Mouse (Mus musculus): ENCODE results near the gene Ep300.

The Ep300 gene

DNA sequence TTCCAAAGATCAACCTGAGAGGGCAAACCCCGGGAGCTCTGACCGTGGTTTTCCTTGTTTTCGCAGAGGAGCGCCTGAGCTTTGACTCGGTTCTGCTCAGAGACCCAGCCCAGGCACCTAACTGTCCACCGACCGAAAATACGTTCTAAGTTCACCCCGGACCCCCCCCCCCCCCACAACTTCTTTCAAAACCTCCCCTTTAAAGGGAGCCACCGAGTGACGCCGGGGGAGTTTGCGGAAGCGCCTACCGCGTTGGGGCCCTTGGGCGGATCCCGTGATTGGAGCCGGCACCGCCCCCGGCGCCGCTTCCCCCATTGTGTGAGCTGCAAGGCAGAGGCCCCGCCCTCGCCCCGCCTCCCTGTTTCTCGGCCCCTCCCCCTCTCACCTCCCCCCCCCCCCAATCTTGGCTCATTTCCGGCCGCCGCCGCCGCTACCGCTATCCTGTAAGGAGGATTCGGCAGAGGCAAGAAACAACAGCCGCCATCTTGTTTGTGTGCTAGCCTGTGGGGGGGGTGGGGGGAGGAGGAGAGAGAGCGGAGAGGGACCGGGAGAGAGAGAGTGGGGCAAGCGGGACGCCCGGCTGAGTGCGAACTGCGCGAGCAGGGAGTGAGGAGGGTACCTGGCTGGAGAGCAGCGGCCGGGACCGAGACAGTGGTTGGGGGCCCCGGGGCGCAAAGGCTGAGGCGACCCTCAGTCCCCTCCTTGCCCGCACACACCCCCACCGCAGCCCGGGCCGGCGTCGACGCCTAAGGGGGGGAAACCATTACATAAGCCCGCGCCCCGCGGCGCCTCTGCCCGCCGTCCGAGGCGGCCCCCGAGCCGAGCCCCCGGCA lies at the start of gene Ep300:
Ep300 (plus strand) TSS at position 439 of the 833 bp plus-strand sequence.
- peak; percentile 92 for DNase-seq (ENCODE audit: low read depth, low spot score)

DNA sequence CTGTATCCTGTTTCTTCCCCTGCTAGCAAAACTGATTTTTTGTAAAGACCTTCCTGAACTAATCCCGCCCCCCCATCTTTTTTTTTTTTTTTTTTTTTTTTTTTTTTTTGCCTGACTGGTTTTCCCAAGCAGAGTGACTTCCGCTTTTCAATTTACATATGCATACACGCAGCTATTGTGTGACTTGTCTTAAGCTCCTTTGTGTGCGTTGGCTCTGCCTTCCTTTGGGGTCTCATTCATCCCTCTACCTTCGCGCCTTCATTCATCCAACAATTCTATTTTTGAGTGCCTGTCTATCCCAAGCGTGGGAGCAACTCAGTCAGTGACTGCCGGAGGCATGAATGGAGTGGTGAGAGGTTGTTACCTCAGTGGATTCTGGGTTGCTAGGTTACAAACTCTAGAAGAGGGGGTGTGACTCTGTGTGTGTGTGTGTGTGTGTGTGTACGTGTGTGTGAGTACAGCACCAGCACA lies 49.2 kb upstream of the Ep300 start:
- DNase-seq (ENCODE audit: low read depth, low spot score): no peak

- no peak for DNase-seq (ENCODE audit: low read depth, low spot score)
These were observed 47.0 kb upstream of the Ep300 start for GRCm38 (mm10) chr15:81538149-81538548.

DNA sequence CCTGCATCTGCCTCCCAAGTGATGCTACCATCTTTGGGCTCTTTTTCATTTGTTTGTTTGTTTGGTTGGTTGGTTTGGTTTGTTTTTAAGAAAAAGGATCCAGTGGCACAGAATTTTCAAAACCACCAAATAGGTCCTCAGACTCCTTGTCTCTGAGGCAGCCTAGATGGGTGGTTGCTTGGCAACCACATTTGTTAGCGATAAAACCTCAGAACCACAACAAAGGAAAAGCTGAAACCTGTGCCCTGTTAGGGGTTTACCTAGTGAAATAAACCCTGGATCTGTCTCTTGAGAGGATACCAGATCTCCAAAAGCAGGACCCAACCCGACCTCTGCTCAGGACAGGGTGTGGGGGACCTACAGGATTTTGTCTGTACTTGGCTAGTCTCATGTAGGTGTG lies 45.6 kb upstream of the Ep300 start:
- no peak for DNase-seq (ENCODE audit: low read depth, low spot score)

- DNase-seq (ENCODE audit: low read depth, low spot score): no peak
These were observed 40.2 kb upstream of the Ep300 start for GRCm38 (mm10) chr15:81544916-81545315.

DNA sequence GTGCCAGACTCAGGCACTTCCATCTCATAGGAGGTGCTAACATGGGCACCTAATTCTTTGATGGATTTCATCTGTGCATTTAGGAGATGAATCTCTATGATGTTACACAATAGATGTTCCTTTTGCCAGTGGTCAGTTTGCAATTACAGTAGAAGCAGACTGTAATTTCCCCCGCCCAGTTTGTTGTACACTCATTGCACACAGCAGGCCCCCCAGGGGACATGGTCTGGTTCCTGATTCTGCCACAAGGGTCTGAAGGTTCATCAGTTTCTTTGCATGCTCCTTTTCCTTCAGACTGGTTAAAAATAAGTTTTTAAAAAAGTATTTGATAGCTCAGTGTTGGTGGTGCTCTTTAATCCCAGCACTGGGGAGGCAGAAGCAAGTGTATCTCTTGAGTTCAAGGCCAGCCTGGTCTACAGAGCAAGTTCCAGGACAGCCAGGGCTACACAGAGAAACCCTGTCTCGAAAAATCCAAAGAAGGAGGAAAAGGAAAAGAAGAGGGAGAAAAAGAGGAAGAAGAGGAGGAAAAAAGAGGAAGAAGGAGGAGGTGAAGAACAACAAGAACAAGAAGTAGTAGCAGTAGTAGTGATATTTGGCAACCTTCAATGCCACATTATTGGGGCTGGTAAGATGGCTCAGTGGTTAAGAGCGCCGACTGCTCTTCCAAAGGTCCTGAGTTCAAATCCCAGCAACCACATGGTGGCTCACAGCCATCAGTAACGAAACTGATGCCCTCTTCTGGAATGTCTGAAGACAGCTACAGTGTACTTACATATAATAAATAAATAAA lies 39.6 kb upstream of the Ep300 start:
- no peak for DNase-seq (ENCODE audit: low read depth, low spot score)

DNA sequence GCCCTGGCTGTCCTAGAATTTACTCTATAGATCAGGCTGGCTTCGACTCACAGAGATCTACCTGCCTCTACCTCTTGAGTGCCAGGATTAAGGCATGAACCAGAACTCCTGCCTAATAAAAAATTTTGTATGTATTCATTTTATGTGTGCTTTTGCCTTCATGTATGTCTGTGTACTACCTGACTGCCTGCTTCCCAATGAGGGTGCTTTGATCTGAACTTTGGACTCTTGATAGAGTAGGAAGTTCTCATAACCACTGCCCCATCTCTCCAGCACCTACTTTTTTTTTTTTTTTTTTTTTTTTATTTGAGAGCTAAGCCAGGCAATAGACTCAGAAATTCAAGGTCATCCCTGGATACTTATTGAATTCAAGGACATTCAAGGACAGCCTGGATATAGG lies 31.7 kb upstream of the Ep300 start:
- no peak for DNase-seq (ENCODE audit: low read depth, low spot score)

- DNase-seq (ENCODE audit: low read depth, low spot score): peak; percentile 34
These were observed 30.4 kb upstream of the Ep300 start for GRCm38 (mm10) chr15:81554558-81555297.

DNA sequence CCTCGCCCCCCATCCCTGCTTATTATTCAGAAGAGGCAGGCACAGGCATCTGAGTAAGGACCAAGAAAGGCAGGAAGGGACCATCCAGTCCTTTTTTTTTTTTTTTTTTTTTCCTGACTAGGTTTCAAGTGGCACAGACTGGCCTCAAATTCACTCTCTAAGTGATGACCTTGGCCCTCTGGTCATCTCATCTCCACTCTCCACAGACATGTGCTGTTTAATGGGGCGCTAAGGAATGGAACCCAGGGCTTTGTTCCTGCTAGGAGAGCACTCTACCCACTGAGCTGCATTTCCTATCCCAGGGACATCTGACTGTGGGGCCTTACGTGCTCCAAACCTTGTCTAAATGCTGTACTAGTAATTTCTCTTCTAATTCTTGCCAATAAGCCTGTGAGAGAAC lies 29.2 kb upstream of the Ep300 start:
- no peak for DNase-seq (ENCODE audit: low read depth, low spot score)

GRCm38 (mm10) chr15:81561501-81561900 lies 23.6 kb upstream of the Ep300 start:
- no peak for DNase-seq (ENCODE audit: low read depth, low spot score)

DNA sequence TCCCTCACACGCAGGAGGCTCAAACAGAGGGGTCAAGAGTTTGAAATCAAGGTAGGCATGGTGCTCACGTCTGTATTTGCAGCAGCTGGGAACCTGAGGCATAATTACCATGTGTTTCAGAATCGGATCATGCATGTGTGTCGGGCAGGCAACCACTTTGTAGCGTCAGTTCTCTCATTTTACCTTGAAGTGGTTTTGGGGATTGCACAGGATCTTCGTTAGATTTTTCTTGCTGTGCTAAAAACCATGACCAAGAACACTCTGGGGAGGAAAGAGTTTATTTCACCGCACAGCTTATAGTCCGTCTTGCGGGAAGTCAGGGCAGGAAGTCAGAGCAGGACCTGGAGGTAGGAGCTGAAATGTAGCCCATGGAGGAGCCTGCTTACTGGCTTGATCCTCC lies 23.2 kb upstream of the Ep300 start:
- DNase-seq (ENCODE audit: low read depth, low spot score): no peak

- no peak for DNase-seq (ENCODE audit: low read depth, low spot score)
These were observed 22.4 kb upstream of the Ep300 start for GRCm38 (mm10) chr15:81562491-81563488.

GRCm38 (mm10) chr15:81568093-81568492 lies 17.1 kb upstream of the Ep300 start:
- no peak for DNase-seq (ENCODE audit: low read depth, low spot score)

GRCm38 (mm10) chr15:81568592-81568991 lies 16.6 kb upstream of the Ep300 start:
- DNase-seq (ENCODE audit: low read depth, low spot score): no peak

DNA sequence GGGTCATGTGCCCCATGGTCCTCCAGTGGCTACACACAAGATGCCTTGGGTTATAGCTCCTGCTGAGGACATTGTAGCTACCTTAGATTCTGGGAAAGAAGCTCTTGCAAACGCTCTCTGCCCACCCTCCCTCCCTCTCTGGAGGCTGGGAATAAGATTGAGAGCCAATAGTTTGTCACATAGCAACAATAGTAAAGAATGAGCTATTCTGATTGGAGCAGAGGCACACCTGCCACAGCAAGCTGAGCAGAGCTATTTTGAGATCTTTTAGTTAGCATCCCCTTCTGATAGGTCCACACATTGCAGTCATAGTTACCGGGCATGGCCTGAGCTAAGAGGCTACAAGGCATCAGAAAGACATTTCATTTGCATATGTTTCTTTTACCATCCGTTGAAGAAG lies 8.2 kb upstream of the Ep300 start:
- no peak for DNase-seq (ENCODE audit: low read depth, low spot score)

GRCm38 (mm10) chr15:81577743-81578165 lies 7.4 kb upstream of the Ep300 start:
- no peak for DNase-seq (ENCODE audit: low read depth, low spot score)

DNA sequence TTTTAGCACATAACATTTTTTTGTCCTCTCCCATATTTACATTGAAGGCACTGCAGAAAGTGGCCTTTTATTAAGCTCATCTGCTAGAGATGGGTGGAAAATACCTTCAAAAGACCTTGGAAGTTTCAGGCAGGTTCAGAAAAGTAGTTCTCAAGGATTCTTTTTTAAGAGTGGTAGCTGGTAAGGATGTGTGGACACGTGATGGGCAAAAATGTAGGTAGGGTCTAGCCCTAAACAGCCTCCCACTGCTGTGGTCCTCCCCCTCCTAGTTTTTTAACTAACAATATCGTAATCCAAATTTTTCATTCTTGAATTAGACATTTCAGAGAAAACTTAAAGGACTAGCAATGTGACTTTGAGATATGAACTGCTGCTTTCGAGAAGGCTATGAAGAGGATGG lies 685 bp upstream of the Ep300 start:
- no peak for DNase-seq (ENCODE audit: low read depth, low spot score)

GRCm38 (mm10) chr15:81585746-81586461 lies 753 bp downstream of the Ep300 start:
- DNase-seq (ENCODE audit: low read depth, low spot score): peak; percentile 71

DNA sequence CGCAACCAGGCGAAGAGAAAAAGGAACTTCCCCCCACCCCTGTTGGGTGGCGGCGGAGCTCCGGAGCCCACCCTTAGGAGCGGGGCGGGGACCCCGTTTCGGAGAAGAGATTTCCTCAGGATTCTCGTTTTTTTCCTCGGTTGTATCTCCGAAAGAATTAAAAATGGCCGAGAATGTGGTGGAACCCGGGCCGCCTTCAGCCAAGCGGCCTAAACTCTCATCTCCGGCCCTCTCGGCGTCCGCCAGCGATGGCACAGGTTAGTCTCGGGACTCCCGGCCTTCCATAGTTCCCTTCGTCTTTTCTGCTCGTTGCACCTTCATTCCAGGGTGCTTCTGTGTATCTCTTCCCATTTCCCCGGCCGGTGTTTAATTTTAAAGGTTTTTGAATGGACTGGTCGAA lies 1.3 kb downstream of the Ep300 start:
- DNase-seq (ENCODE audit: low read depth, low spot score): peak; percentile 49

DNA sequence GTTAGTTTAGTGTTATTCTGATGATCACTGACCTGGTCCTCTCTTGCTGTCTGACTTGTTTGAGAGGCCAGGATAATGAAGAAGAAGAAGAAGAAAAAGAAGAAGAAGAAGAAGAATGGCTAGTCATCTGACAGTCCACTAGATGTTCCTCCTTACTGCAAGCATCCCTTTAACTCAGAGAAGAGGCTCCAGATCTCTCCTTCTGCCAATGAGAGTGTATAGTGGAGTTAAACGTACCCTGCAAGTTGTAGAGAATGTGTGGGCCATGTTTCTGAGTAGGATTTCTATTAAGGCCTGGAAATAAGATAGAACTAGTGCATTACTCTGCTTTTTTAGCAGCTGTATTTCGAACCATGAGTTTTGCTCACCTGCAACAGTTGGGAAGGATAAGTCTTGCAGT lies 2.5 kb downstream of the Ep300 start:
- DNase-seq (ENCODE audit: low read depth, low spot score): no peak

Measured in 3T3-L1 (cell line).